Mouse (Mus musculus) kidney, postnatal 36 days (tissue): ENCODE results near the gene Olfr1450.
"Not testable (repeated sequence)": the region's sequence is repeated elsewhere in the genome, so short reads cannot be mapped to it uniquely, and the experiment has no call there.

Source experiments
- DNase-seq, 2 experiments: peaks; one replicate each; pipeline ENCODE4 v3.0.0; 2021 to 2022; ENCODE audit warnings: mixed read lengths in 2 of 2

Gene Olfr1450

DNA sequence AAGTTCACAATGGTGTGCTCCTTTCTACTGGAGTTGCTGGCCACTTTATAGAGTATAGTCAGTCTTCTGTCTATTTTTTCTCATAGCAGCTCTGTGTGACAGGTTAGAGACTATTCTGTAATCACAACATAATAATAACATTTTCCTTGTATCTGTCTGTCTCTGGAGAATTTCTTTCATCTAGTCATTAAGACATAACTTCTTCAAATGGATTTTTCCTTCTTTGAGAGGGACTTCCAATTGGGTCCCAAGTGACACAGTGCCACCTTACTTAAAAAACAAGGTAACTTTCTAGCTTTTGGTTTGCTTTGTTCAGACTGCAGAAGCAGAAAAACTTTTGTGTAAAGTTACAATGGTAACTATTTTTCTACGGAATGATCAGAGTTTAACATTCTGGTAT, at the start of gene Olfr1450:
Gene Olfr1450 (plus strand): TSS at position 301 of the 400 bp plus-strand sequence.
- no peak for DNase-seq

DNA sequence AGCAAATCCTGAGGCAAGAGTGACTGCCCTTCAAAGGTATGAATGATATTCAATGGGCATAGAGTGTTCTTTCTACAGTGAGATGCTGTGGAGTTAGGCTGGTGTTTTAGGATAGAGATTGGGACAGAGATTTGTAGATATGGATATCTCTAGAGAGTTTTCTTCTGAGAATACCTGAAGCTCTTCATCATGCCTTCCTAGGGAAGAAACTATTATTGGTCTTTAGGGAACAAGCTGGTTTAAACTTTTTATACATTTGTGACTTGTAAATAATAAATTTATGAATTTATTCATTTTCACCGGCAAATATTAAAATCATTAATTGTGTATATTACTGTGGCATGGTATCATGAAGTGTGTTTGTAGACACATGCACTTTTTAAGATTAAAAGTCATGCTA, 46.4 kb upstream of the Olfr1450 start, which contains the start of gene Olfr1447:
Gene Olfr1447 (minus strand): TSS at position 101 of the 400 bp plus-strand sequence.
- no peak for DNase-seq

DNA sequence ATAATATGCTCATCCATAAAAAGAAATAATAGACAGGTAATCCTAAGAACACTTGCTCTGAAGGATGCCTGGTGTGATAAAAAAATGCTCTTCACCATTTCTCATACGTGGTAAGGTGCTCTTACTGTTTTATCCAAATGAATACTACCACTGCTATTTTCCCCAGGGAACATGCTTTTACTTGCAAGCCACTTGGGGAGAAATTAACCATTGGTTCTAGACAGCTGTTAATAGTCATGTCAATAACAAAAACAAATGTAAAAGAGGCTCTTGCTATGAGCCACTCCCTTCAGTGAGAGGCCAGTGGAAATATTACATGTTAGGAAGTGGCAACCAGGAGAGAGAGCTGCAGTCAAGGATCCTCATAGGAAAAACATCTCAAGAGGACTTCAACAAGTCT, 25.7 kb upstream of the Olfr1450 start, which contains the start of gene Olfr1448:
Gene Olfr1448 (minus strand): TSS at position 101 of the 400 bp plus-strand sequence.
- DNase-seq: no peak

DNA sequence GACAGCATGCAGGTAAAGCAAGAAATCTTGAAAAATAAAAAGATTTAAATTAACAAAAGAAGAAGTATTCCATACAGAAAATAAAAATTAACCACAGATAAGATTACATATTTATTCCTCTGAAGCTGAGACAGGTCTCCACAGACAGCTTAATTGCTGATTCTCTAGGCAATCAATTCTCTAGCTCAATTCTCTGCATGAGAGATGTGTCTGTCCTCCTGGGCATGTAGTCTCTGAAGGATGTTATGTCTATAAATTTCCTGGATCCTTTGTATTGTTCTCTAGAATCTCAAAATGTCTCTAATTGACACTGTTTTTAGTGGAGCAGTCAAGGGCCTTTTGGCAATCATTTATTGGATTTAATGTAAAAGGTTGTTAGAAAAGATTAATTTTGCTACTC, 19.5 kb upstream of the Olfr1450 start, which contains the start of gene Olfr1449:
Gene Olfr1449 (plus strand): TSS at position 301 of the 400 bp plus-strand sequence.
- no peak for DNase-seq

DNA sequence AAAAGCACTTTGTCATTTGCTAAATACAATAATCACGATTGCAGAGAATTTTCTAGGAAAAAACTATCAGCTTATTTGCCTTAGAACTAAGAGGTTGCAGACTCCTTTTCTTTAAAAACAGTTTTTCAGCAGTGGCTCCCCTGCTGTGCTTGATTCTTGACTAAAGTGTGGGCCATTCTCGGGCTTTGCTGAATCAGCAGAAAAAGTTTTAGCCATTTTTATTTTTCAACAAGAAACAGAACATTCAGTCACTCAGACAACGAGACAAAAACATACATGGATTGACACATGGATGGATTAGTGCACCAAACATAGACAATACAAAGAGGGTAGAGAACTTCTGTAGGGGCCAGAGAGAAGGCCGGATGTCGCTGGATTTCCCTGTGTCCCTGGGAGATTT, 20.0 kb downstream of the Olfr1450 start:
- DNase-seq: not testable (repeated sequence)

DNA sequence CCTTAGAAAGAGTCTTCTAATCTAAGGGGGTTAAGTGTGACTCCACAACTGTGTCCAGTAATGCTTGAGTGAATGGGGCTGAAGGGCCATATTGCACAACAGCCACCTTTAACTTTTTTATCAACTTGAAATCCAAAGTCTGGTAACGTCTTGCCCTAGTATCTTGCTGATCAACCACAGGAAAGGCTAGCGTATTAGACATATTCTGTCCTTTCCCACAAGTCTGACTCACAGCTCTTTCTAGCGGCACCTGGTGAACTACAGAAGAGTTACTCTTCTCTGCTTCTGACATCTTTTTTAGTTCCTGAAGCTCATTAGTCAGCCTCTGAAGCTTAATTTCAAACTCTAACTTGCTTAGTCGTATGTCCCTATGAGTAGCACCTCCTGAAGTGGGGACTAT, 42.3 kb downstream of the Olfr1450 start:
- not testable (repeated sequence) for DNase-seq

DNA sequence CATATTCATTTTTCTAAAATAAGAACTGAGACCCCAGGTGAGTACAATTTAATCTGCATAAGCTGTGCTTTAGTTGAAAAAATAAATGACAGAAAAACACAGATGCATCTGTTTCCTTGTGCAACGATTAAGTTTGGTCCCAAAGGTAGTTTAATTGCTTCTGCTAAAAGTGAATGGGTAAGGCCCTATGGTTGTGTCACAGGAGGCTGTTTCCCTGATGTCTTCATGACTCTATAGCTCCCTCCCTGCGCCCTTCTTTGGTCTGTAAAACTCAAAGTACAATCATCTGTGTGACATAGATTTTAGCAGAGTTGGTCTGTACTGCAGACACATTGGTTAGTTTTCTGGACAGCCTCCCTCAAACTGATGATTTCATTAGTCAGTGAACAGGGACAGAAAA, 44.7 kb downstream of the Olfr1450 start, which contains the start of gene Olfr1451:
Gene Olfr1451 (plus strand): TSS at position 301 of the 400 bp plus-strand sequence.
- DNase-seq: no peak
